Mouse (Mus musculus): ENCODE results near the gene Klhl42. TPM values are rescaled to one million over a fixed set of nuclear protein-coding genes. Genes with fewer than 3 reads are reported as not detected.

Gene Klhl42
- polyA plus RNA-seq, 1 experiment: 5.2 TPM

DNA sequence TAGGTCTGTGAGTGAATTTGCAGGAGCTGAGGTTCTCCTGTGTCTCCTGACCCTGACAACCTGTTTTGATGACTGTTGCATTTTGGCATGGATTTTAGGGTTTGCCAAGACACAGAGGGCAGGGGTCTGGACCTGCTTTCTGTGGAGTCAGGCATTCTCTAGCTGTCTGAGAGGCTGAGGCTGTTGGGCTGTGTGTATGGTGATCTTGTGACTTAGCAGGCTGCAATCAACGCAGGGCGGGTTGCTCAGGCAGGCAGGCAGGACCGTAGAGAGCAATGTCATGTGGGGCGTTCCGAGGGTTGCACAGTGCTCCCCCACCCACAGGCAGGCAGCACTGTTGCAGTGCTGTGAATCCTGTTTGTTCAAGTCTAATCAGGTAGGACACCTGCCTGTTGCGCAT is 15.5 kb downstream of the Klhl42 start:
- TF ChIP-seq GATA1 (IDR thresholded peaks at IDR 0.05; ENCODE audit: low read length): no peak

DNA sequence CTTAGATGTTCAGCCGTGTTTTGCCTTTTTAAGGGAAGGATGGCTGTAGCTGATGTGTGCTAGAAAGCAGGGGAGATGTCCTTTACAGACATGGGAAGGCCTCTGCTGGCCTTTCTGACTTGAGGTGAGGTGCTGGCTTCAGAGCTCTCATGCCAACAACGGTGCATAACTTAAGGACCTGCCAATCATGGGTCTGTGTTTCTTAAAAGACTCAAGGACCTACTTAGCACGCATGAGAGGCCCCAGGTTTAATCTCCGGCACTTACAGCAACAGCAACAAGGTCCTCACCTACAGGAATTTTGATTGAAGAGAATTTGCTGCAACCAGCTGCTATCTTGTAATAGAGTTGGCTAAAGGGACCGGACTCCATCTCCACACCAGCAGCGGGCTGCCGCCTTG is 18.1 kb downstream of the Klhl42 start:
- no peak for TF ChIP-seq GATA1 (IDR thresholded peaks at IDR 0.05; ENCODE audit: low read length)

DNA sequence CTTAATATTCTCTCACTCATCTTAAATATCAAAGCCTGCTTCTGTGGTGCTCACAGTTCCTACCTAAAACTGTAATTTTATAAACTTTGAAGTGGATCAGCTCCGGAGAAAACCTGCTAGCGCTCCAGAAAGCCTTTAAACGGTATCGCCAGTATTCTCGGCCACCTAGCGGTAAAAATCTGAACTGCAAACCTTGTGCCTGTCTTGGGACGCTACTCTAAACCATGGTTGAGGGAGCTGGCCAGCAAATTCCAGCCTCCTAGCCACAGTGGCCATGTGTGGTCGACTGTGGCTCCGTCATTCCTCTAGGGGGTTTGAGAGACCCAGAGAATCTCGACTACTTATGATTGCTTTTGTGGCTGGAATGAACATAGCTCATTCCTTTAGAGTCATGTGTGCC is 25.4 kb downstream of the Klhl42 start:
- TF ChIP-seq GATA1 (IDR thresholded peaks at IDR 0.05; ENCODE audit: low read length): no peak

DNA sequence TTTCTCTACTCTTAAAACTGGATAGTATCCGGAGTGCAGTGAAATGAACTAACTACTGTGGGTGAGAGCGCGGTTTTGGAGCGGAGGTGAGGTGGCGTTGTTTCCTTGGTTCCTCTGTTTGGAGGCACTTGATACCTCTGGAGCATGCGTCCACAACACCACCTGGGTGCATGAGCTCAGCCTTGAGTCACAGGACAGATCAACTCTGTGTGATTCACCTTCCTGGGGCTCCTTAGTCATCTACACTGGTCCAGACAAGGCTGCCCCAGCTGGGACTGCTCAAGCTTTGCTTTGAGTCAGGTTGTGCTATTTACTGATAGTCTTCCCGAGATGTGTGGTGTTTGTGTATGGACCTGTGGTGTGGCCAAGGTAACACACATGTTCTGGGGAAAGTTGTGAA is 26.6 kb downstream of the Klhl42 start:
- TF ChIP-seq GATA1 (IDR thresholded peaks at IDR 0.05; ENCODE audit: low read length): no peak

GRCm38 (mm10) chr6:147118190-147118589 is 27.0 kb downstream of the Klhl42 start:
- no peak for TF ChIP-seq GATA1 (IDR thresholded peaks at IDR 0.05; ENCODE audit: low read length)

GRCm38 (mm10) chr6:147121320-147121719 is 30.1 kb downstream of the Klhl42 start:
- TF ChIP-seq GATA1 (IDR thresholded peaks at IDR 0.05; ENCODE audit: low read length): no peak

DNA sequence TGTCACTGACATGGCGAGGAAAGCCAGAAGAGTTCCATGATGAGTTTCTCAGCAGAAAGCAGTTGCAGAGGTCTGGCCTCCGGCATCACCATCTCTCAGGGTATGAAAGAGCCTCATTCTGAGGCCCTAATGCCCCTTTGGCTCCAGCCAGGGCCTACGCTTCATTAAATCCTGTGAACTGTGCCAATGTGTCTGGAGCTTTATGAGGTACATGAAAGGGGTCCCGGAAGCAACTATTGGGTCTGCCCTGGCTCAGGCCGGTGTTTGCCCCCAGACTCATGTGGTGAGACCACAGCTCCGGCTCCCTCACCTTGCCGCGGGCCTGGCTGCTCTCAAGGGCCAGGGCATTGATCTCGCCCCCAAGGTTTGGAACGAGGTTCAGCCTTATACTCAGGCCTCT is 36.1 kb downstream of the Klhl42 start:
- TF ChIP-seq GATA1 (IDR thresholded peaks at IDR 0.05; ENCODE audit: low read length): no peak

DNA sequence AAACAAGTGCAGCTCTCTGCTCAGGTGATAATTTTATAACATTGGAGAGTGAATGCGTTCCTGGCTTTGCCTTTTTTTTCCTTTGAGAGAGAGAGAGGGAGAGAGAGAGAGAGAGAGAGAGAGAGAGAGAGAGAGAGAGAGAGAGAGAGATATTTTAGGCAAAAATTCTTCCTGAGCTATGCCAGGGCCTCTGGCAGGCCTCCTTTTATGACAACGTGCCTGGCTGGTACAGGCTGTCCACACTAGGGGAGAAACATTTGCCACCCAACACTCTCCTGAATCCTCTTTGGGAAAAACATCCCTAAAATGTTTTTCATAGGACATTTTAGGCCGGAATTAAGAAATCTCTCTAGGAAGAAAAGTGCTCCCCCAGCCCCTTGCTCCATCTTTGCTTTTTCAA is 47.1 kb downstream of the Klhl42 start:
- no peak for TF ChIP-seq GATA1 (IDR thresholded peaks at IDR 0.05; ENCODE audit: low read length)

DNA sequence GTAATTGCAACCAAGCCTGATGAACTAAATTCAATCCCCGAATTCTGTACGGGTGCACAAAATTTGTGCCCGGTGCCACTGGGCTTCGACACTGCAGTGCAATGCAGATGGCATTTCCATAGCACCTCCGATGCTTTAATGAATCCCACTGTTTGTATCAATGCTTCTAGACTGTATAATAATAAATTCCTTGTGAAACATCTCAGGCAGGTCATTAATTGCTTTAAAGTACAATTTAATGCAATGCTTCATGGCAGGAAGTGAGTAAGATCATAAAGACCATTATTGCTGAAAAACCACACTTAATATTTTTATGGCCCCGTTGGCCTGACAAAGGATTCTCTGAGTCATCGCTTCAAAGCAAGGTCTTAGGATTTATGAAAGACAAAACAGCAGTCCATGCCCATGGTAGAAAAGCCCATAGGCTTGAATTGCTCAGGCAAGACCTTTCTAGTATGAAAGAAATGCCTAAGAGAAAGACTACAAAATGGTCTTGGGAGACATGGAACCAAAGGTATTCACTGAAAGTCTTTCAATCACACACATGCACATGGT is 49.5 kb downstream of the Klhl42 start:
- no peak for TF ChIP-seq GATA1 (IDR thresholded peaks at IDR 0.05; ENCODE audit: low read length)

DNA sequence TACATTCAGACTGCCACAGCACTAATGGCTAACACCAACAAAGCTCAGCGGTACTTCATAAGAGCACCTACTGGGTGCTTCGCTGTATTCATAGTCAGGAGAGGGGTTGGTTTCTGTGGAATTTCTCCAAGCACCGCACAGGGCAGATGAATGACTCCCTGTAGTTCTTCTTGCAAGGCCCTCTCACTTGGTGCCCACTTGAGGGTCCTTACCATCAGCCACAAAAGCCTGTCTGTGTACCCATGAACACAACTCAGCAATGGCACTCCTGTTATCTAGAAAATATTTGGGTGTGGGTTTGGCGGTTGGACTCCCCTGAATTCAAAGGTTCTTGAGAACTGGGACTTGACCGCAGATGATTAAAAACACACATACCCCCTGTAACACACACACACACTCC is 53.5 kb downstream of the Klhl42 start:
- TF ChIP-seq GATA1 (IDR thresholded peaks at IDR 0.05; ENCODE audit: low read length): no peak

GRCm38 (mm10) chr6:147145277-147145676 is 54.1 kb downstream of the Klhl42 start:
- TF ChIP-seq GATA1 (IDR thresholded peaks at IDR 0.05; ENCODE audit: low read length): no peak

GRCm38 (mm10) chr6:147145753-147146152 is 54.6 kb downstream of the Klhl42 start:
- no peak for TF ChIP-seq GATA1 (IDR thresholded peaks at IDR 0.05; ENCODE audit: low read length)

DNA sequence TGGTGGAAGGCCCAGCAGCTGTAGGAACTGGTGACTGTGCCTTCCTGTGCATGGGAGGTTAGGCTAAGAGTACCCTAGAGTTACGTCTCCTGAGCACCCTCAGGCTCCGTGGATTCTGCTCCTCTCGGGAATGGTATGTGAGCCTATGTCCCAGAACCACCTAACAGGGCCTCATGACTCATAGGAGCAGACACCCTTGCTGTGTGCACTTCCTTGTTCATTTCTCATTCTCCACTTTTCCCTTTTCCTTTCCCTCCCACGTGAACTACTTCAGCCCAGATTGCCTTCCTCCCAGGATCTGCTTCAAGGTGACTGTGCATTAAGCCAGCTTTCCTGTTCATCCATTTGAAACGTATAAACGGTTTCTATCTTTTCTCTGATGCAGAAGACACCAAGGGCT is 59.9 kb downstream of the Klhl42 start:
- no peak for TF ChIP-seq GATA1 (IDR thresholded peaks at IDR 0.05; ENCODE audit: low read length)

DNA sequence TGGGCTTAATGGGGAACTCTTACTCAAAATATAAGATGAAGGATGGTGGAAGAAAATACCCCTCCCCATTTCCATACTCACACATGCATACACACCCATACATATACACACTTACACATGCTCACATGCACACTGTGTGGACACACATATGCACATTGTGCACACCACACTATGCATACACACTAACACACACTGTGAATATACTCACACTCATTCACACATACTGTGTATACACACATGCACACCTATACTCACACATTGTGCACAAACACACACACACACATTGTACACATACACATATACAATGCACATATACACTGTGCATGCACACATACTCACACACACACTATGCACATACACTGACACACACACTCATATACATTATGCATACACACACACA is 60.7 kb downstream of the Klhl42 start:
- no peak for TF ChIP-seq GATA1 (IDR thresholded peaks at IDR 0.05; ENCODE audit: low read length)

- no peak for TF ChIP-seq GATA1 (IDR thresholded peaks at IDR 0.05; ENCODE audit: low read length)
Observed at GRCm38 (mm10) chr6:147155085-147155484, 63.9 kb downstream of the Klhl42 start.

DNA sequence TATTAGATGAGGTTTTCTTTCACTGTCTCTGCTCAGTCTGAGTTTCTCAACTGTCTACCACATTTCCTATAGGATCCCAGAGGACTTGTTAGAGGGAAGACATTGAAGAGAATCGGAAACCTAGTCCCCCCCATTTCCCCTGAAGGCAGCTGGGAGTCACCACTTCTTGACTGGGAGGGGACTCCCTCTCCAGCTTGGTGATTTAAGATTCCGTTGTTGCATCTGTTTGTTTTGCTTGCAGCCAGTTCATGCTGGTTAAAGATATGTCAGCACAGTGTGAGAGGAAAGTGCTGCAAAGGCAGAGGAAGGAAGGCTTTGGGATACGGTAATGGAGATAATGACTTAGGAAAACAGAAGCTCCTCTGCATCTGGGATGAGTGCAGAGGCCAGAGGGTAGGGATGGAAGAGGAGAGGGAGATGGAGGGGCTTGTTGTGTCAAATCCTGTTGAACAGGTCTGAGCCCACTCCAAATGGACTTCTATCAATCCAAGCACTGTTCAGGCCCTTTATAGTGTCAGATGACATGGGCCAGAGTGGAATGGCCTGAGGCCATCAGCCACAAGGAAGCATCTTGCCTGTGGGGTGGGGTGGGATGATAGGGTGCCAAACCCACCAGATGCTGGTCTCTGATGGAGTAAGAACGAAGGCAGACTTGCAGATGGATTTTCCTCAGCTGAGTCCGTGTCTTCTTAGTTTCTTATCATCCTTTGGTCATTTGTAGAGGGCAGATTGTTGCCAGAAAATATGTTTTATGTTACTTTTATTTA is 70.8 kb downstream of the Klhl42 start:
- no peak for TF ChIP-seq GATA1 (IDR thresholded peaks at IDR 0.05; ENCODE audit: low read length)

Other genes with a start within 250 kb of the Klhl42 start
- gene Smco2, start 241.3 kb upstream of the Klhl42 start, polyA plus RNA-seq (2012): 0.31 TPM in 1 of 2 replicates, not detected in the other
- gene Ppfibp1, start 202.9 kb upstream of the Klhl42 start, polyA plus RNA-seq (2012): 1.1 and 1.3 TPM in 2 replicates
- not detected in 2 replicates for gene 1700034J05Rik, start 137.0 kb upstream of the Klhl42 start, polyA plus RNA-seq (2012)
- not detected in 2 replicates for gene Rep15, start 58.8 kb upstream of the Klhl42 start, polyA plus RNA-seq (2012)
- 19.4 and 23.9 TPM in 2 replicates for gene Mrps35, start 48.6 kb upstream of the Klhl42 start, polyA plus RNA-seq (2012)
- gene Mansc4, start 4.3 kb upstream of the Klhl42 start, polyA plus RNA-seq (2012): not detected in 2 replicates
- gene Pthlh, start 172.8 kb downstream of the Klhl42 start, polyA plus RNA-seq (2012): not detected in 2 replicates